Mouse (Mus musculus): ENCODE data around the gene Prkag3.

- TF ChIP-seq EP300 (IDR thresholded peaks at IDR 0.05; ENCODE audit: low read depth) (no peak), CTCF (IDR thresholded peaks at IDR 0.05; ENCODE audit: low read depth) (no peak)
These were observed 53.2 kb downstream of the Prkag3 start for GRCm38 (mm10) chr1:74695836-74696235.

Data from liver, postnatal 0 days (tissue).